Mouse (Mus musculus): Measurements from ENCODE around the gene Zbtb39. TPM values are rescaled to one million over a fixed set of nuclear protein-coding genes. Genes with fewer than 3 reads are reported as not detected.

Gene Zbtb39
- polyA plus RNA-seq, 1 experiment from 2014 or later, result 1.0 TPM

GRCm38 (mm10) chr10:127712736-127713135 lies 26.6 kb upstream of the Zbtb39 start:
- Histone ChIP-seq H3K27me3 (ENCODE audit: insufficient read depth, low read length) (no peaks in the 10 kb centered on the region), H3K9ac (replicated peaks) (no peak overlapping the region), H3K9me3 (ENCODE audit: low read length) (no peaks in the 10 kb centered on the region), H3K27ac (ENCODE audit: low read depth) (no peak overlapping the region), H3K4me3 (ENCODE audit: low read depth, low read length) (no peak overlapping the region), H3K36me3 (replicated peaks; ENCODE audit: insufficient read depth, low read length) (no peaks in the 10 kb centered on the region), H3K4me2 (ENCODE audit: low read depth, low read length) (no peak overlapping the region), H3K4me1 (ENCODE audit: insufficient read depth) (no peaks in the 10 kb centered on the region)
- WGBS (ENCODE audit: insufficient replicate concordance), result 83% methylated on average over 6 of the region's 6 CpGs
- TF ChIP-seq CTCF (IDR thresholded peaks at IDR 0.05; ENCODE audit: low read depth), result no peak
- no peak for TF ChIP-seq EP300 (IDR thresholded peaks at IDR 0.05; ENCODE audit: low read depth)
- no peak for DNase-seq
- no peak for ATAC-seq

DNA sequence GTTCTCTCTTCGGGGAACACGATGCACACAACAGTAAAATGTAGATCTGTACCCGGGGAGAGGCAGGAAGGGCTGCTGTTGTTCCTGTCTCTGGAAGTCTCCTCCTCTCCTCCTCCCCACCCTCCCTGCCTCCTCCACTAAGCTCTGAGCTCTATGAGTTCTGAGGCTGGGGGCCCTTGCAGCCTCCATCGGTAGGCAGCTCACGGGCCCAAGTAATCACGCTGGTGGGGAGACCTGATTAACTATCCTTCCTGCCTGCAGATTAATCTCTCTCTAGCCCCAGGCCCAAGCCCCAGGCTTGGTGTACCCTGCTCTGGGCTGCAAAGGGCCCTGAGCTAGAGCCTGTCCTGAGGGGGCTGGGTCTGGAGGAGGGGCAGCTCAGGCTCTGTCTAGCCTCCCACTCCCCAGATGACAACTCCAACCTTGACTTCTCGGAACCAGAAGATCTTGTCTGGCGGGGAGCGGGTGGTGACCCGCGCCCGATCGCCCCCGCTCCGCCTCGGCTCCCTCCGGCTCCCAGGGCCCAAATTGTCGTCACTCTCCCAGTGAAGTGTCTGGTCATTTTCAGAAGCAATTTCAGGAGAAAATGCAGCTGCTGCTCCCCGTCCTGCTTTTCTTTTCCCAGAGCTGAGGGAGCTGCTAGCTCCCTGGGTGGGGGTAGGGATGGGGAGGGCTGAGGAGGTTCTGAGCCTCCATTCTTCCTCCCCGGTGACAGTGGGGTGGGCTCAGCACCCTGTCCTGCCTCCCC lies 17.5 kb upstream of the Zbtb39 start:
- H3K4me1 ChIP-seq (ENCODE audit: insufficient read depth), result 0 out of 2 replicates have a peak, but pooled peaks cover 4% of the 10 kb centered on the region
- DNase-seq (no peak), ATAC-seq (no peak)
- TF ChIP-seq CTCF (IDR thresholded peaks at IDR 0.05; ENCODE audit: low read depth), result no peak
- TF ChIP-seq EP300 (IDR thresholded peaks at IDR 0.05; ENCODE audit: low read depth), result no peak
- H3K4me2 ChIP-seq (ENCODE audit: low read depth, low read length), result no peak overlapping the region
- WGBS (ENCODE audit: insufficient replicate concordance), result 31% methylated on average over 20 of the region's 20 CpGs
- peaks cover 28% of the 10 kb centered on the region for H3K27me3 ChIP-seq (ENCODE audit: insufficient read depth, low read length)
- no peak overlapping the region for H3K9ac ChIP-seq (replicated peaks)
- no peaks in the 10 kb centered on the region for H3K36me3 ChIP-seq (replicated peaks; ENCODE audit: insufficient read depth, low read length)
- H3K27ac ChIP-seq (ENCODE audit: low read depth), result no peak overlapping the region
- H3K4me3 ChIP-seq (ENCODE audit: low read depth, low read length), result no peak overlapping the region
- no peaks in the 10 kb centered on the region for H3K9me3 ChIP-seq (ENCODE audit: low read length)

DNA sequence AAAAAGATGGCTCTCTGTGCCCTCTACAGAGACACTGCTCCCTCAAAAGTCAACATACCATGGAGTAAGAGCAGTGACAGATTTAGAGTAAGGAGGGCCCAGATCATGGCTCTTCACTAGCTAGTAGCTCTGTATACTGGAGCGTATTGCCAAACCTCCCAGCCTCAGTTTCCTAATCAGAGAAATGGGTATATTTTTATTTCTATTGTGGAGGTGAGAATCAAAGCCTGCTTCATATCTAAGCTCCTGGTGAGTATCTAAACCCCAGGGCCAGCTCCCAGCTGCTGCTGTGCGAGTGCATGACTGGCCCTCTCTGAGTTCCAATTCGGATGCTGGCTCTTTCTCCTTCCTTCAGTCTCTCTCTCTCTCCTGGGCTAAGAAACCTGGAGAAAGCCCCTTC lies 15.2 kb upstream of the Zbtb39 start, which contains the start of gene Tac2:
TSS of gene Tac2 (plus strand) at position 301 of the 400 bp plus-strand sequence.
- 71% methylated on average over 3 of the region's 3 CpGs for WGBS (ENCODE audit: insufficient replicate concordance)
- Histone ChIP-seq H3K4me2 (ENCODE audit: low read depth, low read length) (no peak within 1 kb of the TSS), H3K27me3 (ENCODE audit: insufficient read depth, low read length) (peaks cover 28% of the 10 kb centered on the region), H3K4me3 (ENCODE audit: low read depth, low read length) (no peak within 1 kb of the TSS), H3K9me3 (ENCODE audit: low read length) (no peaks in the 10 kb centered on the region), H3K4me1 (ENCODE audit: insufficient read depth) (no peaks in the 10 kb centered on the region), H3K27ac (ENCODE audit: low read depth) (no peak within 1 kb of the TSS), H3K36me3 (replicated peaks; ENCODE audit: insufficient read depth, low read length) (no peaks in the 10 kb centered on the region), H3K9ac (replicated peaks) (no peak within 1 kb of the TSS)
- no peak for DNase-seq
- TF ChIP-seq EP300 (IDR thresholded peaks at IDR 0.05; ENCODE audit: low read depth) (no peak), CTCF (IDR thresholded peaks at IDR 0.05; ENCODE audit: low read depth) (no peak)
- no peak for ATAC-seq

DNA sequence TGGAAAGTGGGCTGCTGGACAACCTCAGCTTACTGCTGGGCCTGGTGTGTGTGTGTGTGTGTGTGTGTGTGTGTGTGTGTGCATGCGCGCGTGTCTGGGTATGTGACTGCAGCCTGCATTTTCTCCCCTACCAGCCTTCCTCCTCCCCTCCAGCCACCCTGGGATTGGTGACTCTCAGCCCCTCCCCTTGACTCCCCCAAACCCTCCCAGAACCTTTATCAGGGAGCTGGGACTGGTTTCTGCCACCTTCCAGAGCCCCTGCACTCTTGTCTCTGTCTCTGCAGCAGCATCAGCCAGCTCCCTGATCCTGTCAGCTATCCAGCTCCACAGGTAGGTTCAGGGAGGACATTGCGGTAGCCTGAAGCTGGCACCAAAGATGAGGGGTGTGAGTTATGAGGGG lies 14.2 kb upstream of the Zbtb39 start:
- Histone ChIP-seq H3K4me3 (ENCODE audit: low read depth, low read length) (no peak overlapping the region), H3K36me3 (replicated peaks; ENCODE audit: insufficient read depth, low read length) (no peaks in the 10 kb centered on the region), H3K27me3 (ENCODE audit: insufficient read depth, low read length) (peaks cover 28% of the 10 kb centered on the region), H3K4me2 (ENCODE audit: low read depth, low read length) (no peak overlapping the region), H3K9ac (replicated peaks) (no peak overlapping the region), H3K9me3 (ENCODE audit: low read length) (no peaks in the 10 kb centered on the region), H3K4me1 (ENCODE audit: insufficient read depth) (peaks cover under 1% of the 10 kb centered on the region; the same call in 1 of the 2 replicates), H3K27ac (ENCODE audit: low read depth) (no peak overlapping the region)
- no peak for DNase-seq
- TF ChIP-seq CTCF (IDR thresholded peaks at IDR 0.05; ENCODE audit: low read depth) (no peak), EP300 (IDR thresholded peaks at IDR 0.05; ENCODE audit: low read depth) (no peak)
- no peak for ATAC-seq
- WGBS (ENCODE audit: insufficient replicate concordance), result 81% methylated on average over 4 of the region's 4 CpGs

DNA sequence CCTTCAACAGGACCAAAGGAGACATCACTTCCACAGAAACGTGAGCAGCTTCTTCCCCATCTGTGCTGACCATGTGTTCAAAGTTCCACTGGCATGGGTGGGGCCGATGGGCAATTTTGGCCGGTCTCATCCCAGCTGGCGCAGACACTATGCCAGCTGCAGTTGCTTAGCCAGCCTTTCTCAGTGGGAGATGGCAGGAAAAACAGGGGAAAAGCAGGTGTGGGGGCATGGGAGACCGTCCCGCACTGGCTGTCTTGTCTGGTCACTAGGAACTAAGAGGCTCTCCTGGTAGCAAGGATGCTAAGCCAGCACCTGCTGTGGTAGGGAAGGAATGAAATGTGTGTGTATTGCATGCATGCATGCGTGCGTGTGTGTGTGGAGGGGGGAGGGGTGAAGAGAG lies 10.9 kb upstream of the Zbtb39 start:
- Histone ChIP-seq H3K9ac (replicated peaks) (no peak overlapping the region), H3K4me1 (ENCODE audit: insufficient read depth) (peaks cover 14% of the 10 kb centered on the region; the same call in 1 of the 2 replicates), H3K4me2 (ENCODE audit: low read depth, low read length) (no peak overlapping the region), H3K36me3 (replicated peaks; ENCODE audit: insufficient read depth, low read length) (no peaks in the 10 kb centered on the region), H3K27ac (ENCODE audit: low read depth) (no peak overlapping the region), H3K9me3 (ENCODE audit: low read length) (no peaks in the 10 kb centered on the region), H3K4me3 (ENCODE audit: low read depth, low read length) (no peak overlapping the region), H3K27me3 (ENCODE audit: insufficient read depth, low read length) (peaks cover under 1% of the 10 kb centered on the region; the same call in 1 of the 2 replicates)
- WGBS (ENCODE audit: insufficient replicate concordance), result 69% methylated on average over 8 of the region's 8 CpGs
- ATAC-seq (no peak), DNase-seq (no peak)
- no peak for TF ChIP-seq EP300 (IDR thresholded peaks at IDR 0.05; ENCODE audit: low read depth)
- no peak for TF ChIP-seq CTCF (IDR thresholded peaks at IDR 0.05; ENCODE audit: low read depth)

- WGBS (ENCODE audit: insufficient replicate concordance), result 50% methylated on average over 11 of the region's 11 CpGs
- Histone ChIP-seq H3K36me3 (replicated peaks; ENCODE audit: insufficient read depth, low read length) (no peaks in the 10 kb centered on the region), H3K4me3 (ENCODE audit: low read depth, low read length) (no peak overlapping the region), H3K4me1 (ENCODE audit: insufficient read depth) (peaks cover 20% of the 10 kb centered on the region; the same call in 1 of the 2 replicates), H3K27me3 (ENCODE audit: insufficient read depth, low read length) (no peaks in the 10 kb centered on the region), H3K9ac (replicated peaks) (no peak overlapping the region), H3K9me3 (ENCODE audit: low read length) (no peaks in the 10 kb centered on the region), H3K27ac (ENCODE audit: low read depth) (peak overlapping the region; percentile 57), H3K4me2 (ENCODE audit: low read depth, low read length) (peak overlapping the region; percentile 34)
- ATAC-seq (peak; percentile 52), DNase-seq (no peak)
- TF ChIP-seq EP300 (IDR thresholded peaks at IDR 0.05; ENCODE audit: low read depth) (peak; percentile 90), CTCF (IDR thresholded peaks at IDR 0.05; ENCODE audit: low read depth) (no peak)
Observed at GRCm38 (mm10) chr10:127730285-127730932, 8.9 kb upstream of the Zbtb39 start.
